Mouse (Mus musculus) kidney, adult 2 months (tissue): ENCODE data around the gene Tpcn2. TPM values are rescaled to one million over a fixed set of nuclear protein-coding genes. Genes with fewer than 3 reads are reported as not detected.

Source experiments
- DNase-seq: peaks from one replicate; pipeline ENCODE4 v3.0.0; 2021
- H3K27ac ChIP-seq: fragments of 200-500 bp; 2 replicates; pipeline ENCODE4 v1.5.1; 2012; ENCODE audit warnings: low read depth, low read length, control low read depth, inconsistent platforms; ENCODE audit not compliant: insufficient read depth
- H3K27me3 ChIP-seq: fragments of 200-500 bp; replicated peaks from 2 replicates; pipeline ENCODE4 v1.6.1; 2012; ENCODE audit warnings: mild to moderate bottlenecking, moderate library complexity, low read length, inconsistent platforms; ENCODE audit not compliant: control insufficient read depth, insufficient read depth
- H3K36me3 ChIP-seq: fragments of 200-500 bp; 2 replicates; pipeline ENCODE4 v1.6.1; 2012; ENCODE audit warnings: mild to moderate bottlenecking, moderate library complexity, low read length, inconsistent platforms; ENCODE audit not compliant: control insufficient read depth, insufficient read depth
- H3K4me1 ChIP-seq: fragments of 200-500 bp; 2 replicates; pipeline ENCODE4 v1.6.1; 2011; ENCODE audit warnings: low read length; ENCODE audit not compliant: control insufficient read depth, insufficient read depth
- H3K4me3 ChIP-seq: fragments of 200-500 bp; 2 replicates; pipeline ENCODE4 v1.5.1; 2011; ENCODE audit warnings: mild to moderate bottlenecking, low read depth, low read length, control low read depth; ENCODE audit not compliant: insufficient read depth
- CTCF ChIP-seq: fragments of 200-500 bp; conservative IDR thresholded peaks from 2 replicates; pipeline ENCODE4 v1.5.1; 2011; ENCODE audit warnings: low read depth, mild to moderate bottlenecking, control low read depth, low read length, moderate library complexity, mixed read lengths; ENCODE audit not compliant: insufficient read depth, insufficient read length
- POLR2A ChIP-seq: fragments of 200-500 bp; IDR thresholded peaks from one replicate; pipeline ENCODE4 v1.6.1; 2011; ENCODE audit warnings: low read depth, low read length, control low read depth
- WGBS: fragments of 180-500 bp; shearing (Covaris S2); methylation state at CpG from one replicate; pipeline ENCODE4 v1.1.7; 2018; 5-methylcytosine and 5-hydroxymethylcytosine counted together
- polyA plus RNA-seq: library from polyadenylated mRNA; depleted of rRNA; stranded (reverse); fragments of >200 nt; gene quantifications from 2 replicates; pipeline ENCODE4 v1.2.3, GENCODE M21; 2012; rRNA removed

The Tpcn2 gene
- 9.5 and 11.7 TPM in 2 replicates for polyA plus RNA-seq

GRCm38 (mm10) chr7:145283487-145284187, at the start of gene Tpcn2:
TSS of gene Tpcn2 (minus strand) at chr7:145284011.
- 2% methylated on average over 18 of the region's 18 CpGs for WGBS

GRCm38 (mm10) chr7:145332376-145333041, 48.7 kb upstream of the Tpcn2 start:
- H3K27me3 ChIP-seq: no peaks in the 10 kb centered on the region
- H3K36me3 ChIP-seq: no peaks in the 10 kb centered on the region
- H3K4me3 ChIP-seq: no peak overlapping the region
- H3K27ac ChIP-seq: no peak overlapping the region
- H3K4me1 ChIP-seq: no peaks in the 10 kb centered on the region
- 47% methylated on average over 1 of the region's 1 CpGs for WGBS
- peak; percentile 40 for DNase-seq
- TF ChIP-seq POLR2A (no peak), CTCF (no peak)

More at GRCm38 (mm10) chr7:145283487-145284187, at the start of gene Tpcn2:
- Histone ChIP-seq H3K4me1 (peaks cover 7% of the 10 kb centered on the region), H3K27me3 (no peaks in the 10 kb centered on the region), H3K4me3 (peak within 1 kb of the TSS; percentile 75), H3K27ac (0 out of 2 replicates have a peak within 1 kb of the TSS, but pooled peaks have one; percentile 21), H3K36me3 (no peaks in the 10 kb centered on the region)
- TF ChIP-seq POLR2A: no peak
- TF ChIP-seq CTCF: peak; percentile 65
- peak; percentile 97 for DNase-seq

- H3K36me3 ChIP-seq: no peaks in the 10 kb centered on the region
- WGBS: 80% methylated on average over 2 of the region's 2 CpGs
Observed at GRCm38 (mm10) chr7:145330641-145331040, 46.8 kb upstream of the Tpcn2 start.

GRCm38 (mm10) chr7:145329982-145330381, 46.2 kb upstream of the Tpcn2 start:
- no peak overlapping the region for H3K4me3 ChIP-seq
- 69% methylated on average over 2 of the region's 2 CpGs for WGBS
- no peaks in the 10 kb centered on the region for H3K27me3 ChIP-seq

More at GRCm38 (mm10) chr7:145330641-145331040, 46.8 kb upstream of the Tpcn2 start:
- TF ChIP-seq CTCF (no peak), POLR2A (no peak)
- Histone ChIP-seq H3K4me3 (no peak overlapping the region), H3K27ac (no peak overlapping the region), H3K27me3 (no peaks in the 10 kb centered on the region), H3K4me1 (no peaks in the 10 kb centered on the region)
- DNase-seq: no peak

GRCm38 (mm10) chr7:145325697-145326096, 41.9 kb upstream of the Tpcn2 start:
- no peaks in the 10 kb centered on the region for H3K4me1 ChIP-seq
- no peak for TF ChIP-seq CTCF
- no peak for TF ChIP-seq POLR2A
- WGBS: 27% methylated on average over 2 of the region's 2 CpGs
- H3K27me3 ChIP-seq: no peaks in the 10 kb centered on the region
- H3K27ac ChIP-seq: no peak overlapping the region
- no peak for DNase-seq
- no peaks in the 10 kb centered on the region for H3K36me3 ChIP-seq
- no peak overlapping the region for H3K4me3 ChIP-seq

More at GRCm38 (mm10) chr7:145329982-145330381, 46.2 kb upstream of the Tpcn2 start:
- Histone ChIP-seq H3K4me1 (no peaks in the 10 kb centered on the region), H3K27ac (no peak overlapping the region), H3K36me3 (no peaks in the 10 kb centered on the region)
- TF ChIP-seq CTCF (no peak), POLR2A (no peak)
- DNase-seq: no peak

GRCm38 (mm10) chr7:145323607-145324006, 39.8 kb upstream of the Tpcn2 start:
- TF ChIP-seq CTCF: no peak
- no peak for TF ChIP-seq POLR2A
- no peak for DNase-seq
- Histone ChIP-seq H3K27ac (no peak overlapping the region), H3K4me3 (no peak overlapping the region), H3K36me3 (no peaks in the 10 kb centered on the region), H3K27me3 (no peaks in the 10 kb centered on the region), H3K4me1 (no peaks in the 10 kb centered on the region)
- 44% methylated on average over 4 of the region's 4 CpGs for WGBS

GRCm38 (mm10) chr7:145319481-145319880, 35.7 kb upstream of the Tpcn2 start:
- no peak overlapping the region for H3K4me3 ChIP-seq
- H3K27me3 ChIP-seq: no peaks in the 10 kb centered on the region
- H3K4me1 ChIP-seq: no peaks in the 10 kb centered on the region
- DNase-seq: no peak
- no peaks in the 10 kb centered on the region for H3K36me3 ChIP-seq
- no peak overlapping the region for H3K27ac ChIP-seq
- 59% methylated on average over 3 of the region's 3 CpGs for WGBS
- no peak for TF ChIP-seq CTCF
- TF ChIP-seq POLR2A: no peak
